Mouse (Mus musculus) CH12.LX (cell line): ENCODE results near the gene Taf5. TPM values are rescaled to one million over a fixed set of nuclear protein-coding genes. Genes with fewer than 3 reads are reported as not detected.

Experiments
- DNase-seq: peaks from one replicate; pipeline ENCODE4 v3.0.0-alpha.2; 2013; ENCODE audit errors: extremely low read depth
- H3K27ac ChIP-seq: 2 replicates; pipeline ENCODE4 v1.5.1; 2012; ENCODE audit warnings: low read depth, mild to moderate bottlenecking, control low read depth, moderate library complexity; ENCODE audit not compliant: insufficient read depth
- H3K27me3 ChIP-seq: replicated peaks from 2 replicates; pipeline ENCODE3; 2012; ENCODE audit warnings: inconsistent platforms
- H3K36me3 ChIP-seq, 2 experiments: replicated peaks in 1 of 2; 2 replicates each; pipeline versions ENCODE3 to v1.6.1; 2012; ENCODE audit warnings: inconsistent platforms in 1 of 2, low read length in 1 of 2, mild to moderate bottlenecking in 1 of 2, mixed read lengths in 1 of 2, moderate library complexity in 1 of 2; ENCODE audit not compliant: control insufficient read depth in 1 of 2, insufficient read depth in 1 of 2
- H3K4me1 ChIP-seq, 2 experiments: 2 replicates each; pipeline ENCODE4 v1.6.1; 2012; ENCODE audit warnings: inconsistent platforms in 1 of 2, moderate library complexity in 1 of 2; ENCODE audit not compliant: insufficient read depth in 2 of 2, control insufficient read depth in 1 of 2
- H3K4me2 ChIP-seq: 2 replicates; pipeline ENCODE4 v1.6.1; 2012; ENCODE audit warnings: low read depth, mild to moderate bottlenecking, control low read depth; ENCODE audit not compliant: poor library complexity, insufficient read depth, severe bottlenecking
- H3K4me3 ChIP-seq, 3 experiments: fragments of 150-350 bp in 1 of 3; sonication (generic) in 1 of 3; replicated peaks in 1 of 3; 2 replicates each; pipeline versions ENCODE3 to v1.5.1; 2011 to 2012; ENCODE audit warnings: low read depth in 2 of 3, low read length in 2 of 3, mild to moderate bottlenecking in 2 of 3, moderate library complexity in 2 of 3, control low read depth in 1 of 3, improper control_type of control experiment in 1 of 3, inconsistent platforms in 1 of 3, mixed read lengths in 1 of 3; ENCODE audit not compliant: poor library complexity in 1 of 3
- H3K79me2 ChIP-seq: replicated peaks from 2 replicates; pipeline ENCODE4 v1.6.1; 2012; ENCODE audit warnings: mild to moderate bottlenecking, moderate library complexity; ENCODE audit not compliant: control insufficient read depth, poor library complexity, insufficient read depth, severe bottlenecking; ENCODE audit errors: extremely low read depth
- H3K9ac ChIP-seq: 2 replicates; pipeline ENCODE4 v1.6.1; 2012; ENCODE audit warnings: low read depth, mild to moderate bottlenecking, control low read depth, moderate library complexity; ENCODE audit not compliant: insufficient read depth
- H3K9me3 ChIP-seq: replicated peaks from 2 replicates; pipeline ENCODE3; 2012; ENCODE audit warnings: low read length, inconsistent platforms, mixed read lengths
- BHLHE40 ChIP-seq: IDR thresholded peaks from 2 replicates; pipeline ENCODE4 v1.6.1; 2011; ENCODE audit warnings: mild to moderate bottlenecking, low read depth, low read length, improper control_type of control experiment
- CTCF ChIP-seq, 2 experiments: IDR thresholded peaks in 1 of 2; conservative IDR thresholded peaks in 1 of 2; 2 replicates each; pipeline ENCODE4 v1.5.1; 2011 to 2012; ENCODE audit warnings: low read depth in 2 of 2, low read length in 2 of 2, improper control_type of control experiment in 1 of 2, inconsistent platforms in 1 of 2, mild to moderate bottlenecking in 1 of 2, moderate library complexity in 1 of 2
- E2F4 ChIP-seq: IDR thresholded peaks from 2 replicates; pipeline ENCODE4 v1.6.1; 2011; ENCODE audit warnings: low read depth, low read length, improper control_type of control experiment; ENCODE audit not compliant: insufficient replicate concordance
- EP300 ChIP-seq: IDR thresholded peaks from 2 replicates; pipeline ENCODE4 v1.6.1; 2011; ENCODE audit warnings: low read length, improper control_type of control experiment
- GABPA ChIP-seq: IDR thresholded peaks from 2 replicates; pipeline ENCODE4 v1.6.1; 2012; ENCODE audit warnings: low read depth, low read length, improper control_type of control experiment, inconsistent platforms; ENCODE audit not compliant: insufficient replicate concordance
- HCFC1 ChIP-seq: IDR thresholded peaks from 2 replicates; pipeline ENCODE4 v1.6.1; 2012; ENCODE audit warnings: low read depth, mild to moderate bottlenecking, inconsistent platforms, low read length, improper control_type of control experiment
- IRF4 ChIP-seq: IDR thresholded peaks from 2 replicates; pipeline ENCODE4 v1.6.1; 2014; ENCODE audit warnings: low read depth, mild to moderate bottlenecking, inconsistent platforms, low read length, improper control_type of control experiment
- JUND ChIP-seq: conservative IDR thresholded peaks from 2 replicates; pipeline ENCODE4 v1.6.1; 2011; ENCODE audit warnings: low read depth, low read length, improper control_type of control experiment
- MAX ChIP-seq: IDR thresholded peaks from 2 replicates; pipeline ENCODE4 v1.6.1; 2011; ENCODE audit warnings: low read length, improper control_type of control experiment
- MYC ChIP-seq: IDR thresholded peaks from 2 replicates; pipeline ENCODE4 v1.6.1; 2011; ENCODE audit warnings: low read depth, mild to moderate bottlenecking, improper control_type of control experiment, low read length
- PAX5 ChIP-seq: IDR thresholded peaks from 2 replicates; pipeline ENCODE4 v1.6.1; 2012; ENCODE audit warnings: low read length, inconsistent platforms, mixed read lengths
- POLR2AphosphoS2 ChIP-seq: IDR thresholded peaks from 2 replicates; pipeline ENCODE4 v1.6.1; 2011; ENCODE audit warnings: low read depth, low read length, improper control_type of control experiment
- TBP ChIP-seq: conservative IDR thresholded peaks from 2 replicates; pipeline ENCODE4 v1.6.1; 2011; ENCODE audit warnings: low read depth, low read length, improper control_type of control experiment
- TCF12 ChIP-seq: IDR thresholded peaks from 2 replicates; pipeline ENCODE4 v1.6.1; 2014; ENCODE audit warnings: low read depth, mild to moderate bottlenecking, inconsistent platforms, low read length, improper control_type of control experiment
- USF1 ChIP-seq: IDR thresholded peaks from 2 replicates; pipeline ENCODE4 v1.6.1; 2014; ENCODE audit warnings: low read depth, mild to moderate bottlenecking, inconsistent platforms, low read length, improper control_type of control experiment
- ZMIZ1 ChIP-seq: IDR thresholded peaks from 2 replicates; pipeline ENCODE4 v1.6.1; 2012; ENCODE audit warnings: low read depth, mild to moderate bottlenecking, inconsistent platforms, low read length, improper control_type of control experiment
- ZNF384 ChIP-seq: IDR thresholded peaks from 2 replicates; pipeline ENCODE4 v1.6.1; 2012; ENCODE audit warnings: low read depth, low read length, improper control_type of control experiment, inconsistent platforms
- dilution Hi-C: fragments of 300-500 bp; cut with MboI; formaldehyde crosslinking; loops from 2 replicates; pipeline ENCODE4 v1.14.3; 2020; ENCODE audit warnings: low sequenced_read_pairs; ENCODE audit not compliant: extremely low pct_unique_long_range_greater_than_20kb, extremely low pct_ligation_motif_present
- in situ Hi-C: fragments of 300-500 bp; cut with MboI; formaldehyde crosslinking; loops from 3 replicates; pipeline ENCODE4 v1.14.3; 2019; ENCODE audit warnings: low sequenced_read_pairs, low pct_ligation_motif_present, low pct_unique_long_range_greater_than_20kb, mixed read lengths
- polyA plus RNA-seq: library from polyadenylated mRNA; unstranded; fragments of >175 nt; gene quantifications from 2 replicates; pipeline ENCODE4 v1.2.1, GENCODE M21; 2012; ENCODE audit warnings: low read depth; ENCODE audit not compliant: insufficient read length
- total RNA-seq, 2 experiments: library from RNA; depleted of rRNA; stranded (reverse); fragments of 300-350 nt in 1 of 2; fragments of >200 nt in 1 of 2; gene quantifications; 2 replicates each; pipeline ENCODE4 v1.2.3; 2012 to 2014

Gene Taf5
- total and polyA plus RNA-seq, 3 experiments, result 10.0 to 13.7 (median 10.5) TPM

- TF ChIP-seq PAX5 (no peak), EP300 (no peak), HCFC1 (0 out of 2 replicates have a peak, but pooled peaks have one; percentile 19), TBP (peak; percentile 63; the same call in 1 of the 2 replicates), POLR2AphosphoS2 (no peak), USF1 (no peak), JUND (no peak), MYC (no peak), ZMIZ1 (no peak; the same call in none of the 2 replicates), CTCF (conservative IDR thresholded peaks at IDR 0.05 in 1 of 2, IDR thresholded peaks at IDR 0.05 in 1 of 2; ENCODE audit: low read depth in 2 of 2, low read length in 2 of 2) (no peak)
Observed at GRCm38 (mm10) chr19:47067924-47068611, 522 bp downstream of the Taf5 start (continued).

GRCm38 (mm10) chr19:47088226-47088625 lies 20.7 kb downstream of the Taf5 start:
- H3K4me3 ChIP-seq, result no peak overlapping the region
- H3K36me3 ChIP-seq, result peaks cover 25 to 63% of the 10 kb centered on the region in 2 experiments
- H3K27ac ChIP-seq, result no peak overlapping the region
- DNase-seq, result no peak
- peaks cover 2 to 37% of the 10 kb centered on the region in 2 experiments; a peak in 2 of 4 replicates for H3K4me1 ChIP-seq
- H3K9ac ChIP-seq, result no peak overlapping the region
- H3K27me3 ChIP-seq, result no peaks in the 10 kb centered on the region
- TF ChIP-seq E2F4 (no peak), HCFC1 (no peak), TCF12 (no peak), JUND (no peak), TBP (no peak), BHLHE40 (no peak), IRF4 (no peak), GABPA (no peak), ZNF384 (no peak), MAX (no peak)
- TF ChIP-seq, all 38 proteins: peak for 0
- H3K79me2 ChIP-seq, result peaks cover 65% of the 10 kb centered on the region
- H3K9me3 ChIP-seq, result no peaks in the 10 kb centered on the region
- H3K4me2 ChIP-seq, result no peak overlapping the region
- dilution Hi-C loops, result no loop called here
- in situ Hi-C loops, result no loop called here
